Mouse (Mus musculus) bone marrow, adult 2 months (tissue): Measurements from ENCODE around the gene Il1rapl2.

Experiments used
- CTCF ChIP-seq: fragments of 200-500 bp; IDR thresholded peaks from 2 replicates; pipeline ENCODE4 v1.5.1; 2011; ENCODE audit warnings: low read length, control low read depth; ENCODE audit not compliant: control insufficient read depth, insufficient read depth
- POLR2A ChIP-seq: fragments of 200-500 bp; IDR thresholded peaks from 2 replicates; pipeline ENCODE4 v1.6.1; 2011; ENCODE audit warnings: low read depth, mild to moderate bottlenecking, control low read depth, low read length, borderline replicate concordance; ENCODE audit not compliant: control insufficient read depth

DNA sequence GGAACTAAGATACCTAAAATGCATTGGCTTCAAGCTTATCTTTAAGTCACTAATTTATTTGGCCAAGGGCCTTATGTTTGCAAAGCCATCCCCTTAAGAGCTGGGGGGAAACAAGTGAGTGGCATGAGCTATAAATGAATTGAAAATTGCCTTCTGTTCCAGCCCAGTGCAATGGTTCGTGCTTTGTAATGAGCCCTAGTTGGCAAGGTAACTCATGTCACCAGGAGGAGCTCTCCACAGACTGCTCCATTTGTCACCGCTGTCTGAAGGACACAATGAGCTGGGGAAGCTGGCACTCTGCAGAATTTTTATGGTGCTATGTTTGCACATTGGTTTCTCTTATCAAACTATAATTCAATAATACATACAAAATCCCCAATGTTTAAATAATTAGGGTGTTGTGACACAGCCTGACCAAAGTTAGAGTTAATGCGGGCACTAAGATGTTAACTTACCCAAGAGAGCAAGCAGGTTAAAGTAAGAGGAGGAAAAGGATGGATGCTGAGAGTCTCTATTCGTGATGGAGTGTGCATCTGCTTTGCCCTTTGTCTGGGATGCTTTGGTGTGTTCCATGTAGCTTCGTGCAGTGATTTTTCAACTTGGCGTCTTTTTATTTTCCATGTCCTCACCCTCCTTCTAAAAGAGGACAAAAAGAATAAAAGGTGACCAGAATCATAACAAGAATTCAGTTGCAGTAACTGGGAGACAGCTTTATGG is 235.2 kb downstream of the Il1rapl2 start:
- no peak for TF ChIP-seq CTCF
- no peak for TF ChIP-seq POLR2A
